Mouse (Mus musculus) heart, adult 11 months (tissue): ENCODE results near the gene Cdkal1.
A peak's percentile ranks its signal among the peaks of the same experiment; 100 is the strongest.

Experiments used
- DNase-seq: peaks from one replicate; pipeline ENCODE4 v3.0.0; 2022

Gene Cdkal1

DNA sequence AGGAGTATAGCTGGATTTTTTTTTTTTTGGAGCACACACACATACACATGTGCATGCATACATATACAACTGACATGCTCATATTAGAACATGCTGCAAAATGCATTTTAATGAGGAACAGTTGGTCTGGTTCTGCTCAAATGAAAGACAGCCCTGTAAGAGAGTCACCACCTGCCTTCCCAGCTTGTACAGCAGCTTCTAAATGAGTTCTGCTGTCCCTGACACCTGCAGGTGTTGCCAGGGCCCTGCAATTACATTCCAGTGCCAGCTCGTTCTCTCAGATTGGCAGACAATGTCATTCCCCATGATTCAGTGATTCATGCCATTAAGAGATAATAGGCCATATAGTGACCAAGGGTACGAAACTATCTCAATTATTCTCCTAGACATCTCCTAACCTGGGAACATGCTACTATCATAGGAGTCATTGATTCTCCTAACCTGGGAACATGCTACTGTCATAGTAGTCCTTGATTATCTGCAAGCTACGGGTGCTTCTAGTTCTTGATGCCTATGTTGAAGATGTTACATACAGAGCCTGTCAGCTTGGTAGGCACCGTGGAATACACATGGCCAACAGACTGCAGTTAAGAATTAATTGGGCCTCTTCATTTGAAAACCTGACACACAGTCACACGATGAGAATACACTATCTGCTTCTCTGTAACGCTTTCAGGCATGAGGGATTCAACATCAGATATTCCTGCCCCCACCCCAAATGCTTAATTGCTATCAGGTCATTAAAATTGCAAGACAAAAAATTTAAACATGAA lies 522.6 kb downstream of the Cdkal1 start:
- DNase-seq, result peak; percentile 83

DNA sequence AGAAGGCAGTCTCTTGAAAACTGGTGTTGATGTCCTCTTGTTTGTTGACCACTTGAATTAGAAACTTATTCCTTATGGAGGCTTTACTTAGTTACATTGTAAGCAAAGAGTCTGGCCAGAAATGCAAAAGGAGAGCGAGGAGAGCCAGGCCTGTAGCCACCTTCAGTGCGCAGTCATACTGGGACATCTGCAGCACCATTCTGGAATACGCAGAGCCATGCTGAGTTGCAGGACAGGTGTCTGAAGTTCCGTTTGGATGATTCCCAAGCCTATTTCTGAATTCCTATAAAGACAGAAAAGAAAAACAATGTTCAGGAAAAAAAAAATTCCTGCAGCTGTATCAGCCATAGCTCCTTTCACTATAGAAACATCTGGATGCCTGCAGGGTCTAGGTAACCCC lies 529.5 kb downstream of the Cdkal1 start:
- DNase-seq, result no peak

DNA sequence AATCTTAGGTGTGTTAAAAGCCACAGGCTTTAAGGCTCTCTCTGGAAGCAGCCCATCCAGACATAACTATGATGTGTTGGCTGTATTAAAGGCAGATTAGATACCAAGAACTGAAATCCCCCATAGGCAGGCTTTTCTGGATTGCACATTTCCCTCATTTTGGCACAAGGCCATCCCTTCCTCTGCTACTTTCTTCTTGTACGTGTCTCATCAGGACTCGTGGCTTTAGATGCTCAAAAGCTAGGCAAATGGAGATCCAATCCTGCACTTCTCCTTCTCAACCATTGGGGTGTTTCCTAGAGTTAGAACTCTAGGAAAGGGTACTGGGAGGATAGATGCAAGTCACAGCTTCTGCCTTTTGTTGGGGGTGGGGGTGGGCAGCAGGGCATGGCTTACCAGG lies 535.1 kb downstream of the Cdkal1 start:
- DNase-seq, result peak; percentile 63

- peak; percentile 27 for DNase-seq
These were observed 537.8 kb downstream of the Cdkal1 start for GRCm38 (mm10) chr13:29317703-29318102.

DNA sequence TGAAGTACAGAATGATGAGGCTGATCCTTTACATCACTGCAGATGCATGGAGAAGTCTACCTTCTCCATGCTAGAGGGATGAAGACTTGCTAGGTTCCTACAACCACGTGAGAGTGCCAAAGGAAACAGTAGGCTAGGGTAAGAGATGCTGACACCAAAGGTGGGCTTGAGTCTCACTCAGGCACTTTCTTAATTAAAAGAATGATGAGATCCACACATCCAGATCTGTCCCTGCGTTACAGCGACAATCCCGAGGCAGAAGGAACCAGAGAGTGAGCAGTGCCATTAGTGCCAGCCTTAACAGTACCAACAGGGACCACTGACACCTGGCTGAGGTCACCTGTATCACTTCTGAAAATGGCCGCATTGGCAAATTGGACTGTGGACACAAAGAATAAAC lies 539.2 kb downstream of the Cdkal1 start:
- peak; percentile 53 for DNase-seq

- DNase-seq, result peak; percentile 13
These were observed 543.4 kb downstream of the Cdkal1 start for GRCm38 (mm10) chr13:29312026-29312425.

DNA sequence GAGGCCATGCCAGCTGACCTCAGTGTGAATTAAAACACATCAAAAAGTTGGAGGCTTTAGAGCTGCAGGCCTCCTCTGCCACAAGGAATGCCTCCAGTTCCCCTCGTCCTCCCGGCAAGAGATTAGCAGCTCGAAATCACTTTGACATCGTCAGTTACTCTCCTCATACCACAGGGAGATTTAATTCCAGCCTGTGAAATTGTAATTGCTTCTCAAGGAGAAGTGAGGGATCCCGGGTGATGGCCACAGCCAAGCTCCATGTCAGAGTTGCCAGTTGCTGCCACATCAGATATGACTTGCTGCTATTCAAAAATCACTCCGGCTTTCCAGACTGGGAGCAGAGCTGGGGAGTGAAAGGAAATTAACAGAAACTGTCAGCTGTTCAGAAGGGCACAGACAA lies 548.1 kb downstream of the Cdkal1 start:
- DNase-seq, result peak; percentile 69

DNA sequence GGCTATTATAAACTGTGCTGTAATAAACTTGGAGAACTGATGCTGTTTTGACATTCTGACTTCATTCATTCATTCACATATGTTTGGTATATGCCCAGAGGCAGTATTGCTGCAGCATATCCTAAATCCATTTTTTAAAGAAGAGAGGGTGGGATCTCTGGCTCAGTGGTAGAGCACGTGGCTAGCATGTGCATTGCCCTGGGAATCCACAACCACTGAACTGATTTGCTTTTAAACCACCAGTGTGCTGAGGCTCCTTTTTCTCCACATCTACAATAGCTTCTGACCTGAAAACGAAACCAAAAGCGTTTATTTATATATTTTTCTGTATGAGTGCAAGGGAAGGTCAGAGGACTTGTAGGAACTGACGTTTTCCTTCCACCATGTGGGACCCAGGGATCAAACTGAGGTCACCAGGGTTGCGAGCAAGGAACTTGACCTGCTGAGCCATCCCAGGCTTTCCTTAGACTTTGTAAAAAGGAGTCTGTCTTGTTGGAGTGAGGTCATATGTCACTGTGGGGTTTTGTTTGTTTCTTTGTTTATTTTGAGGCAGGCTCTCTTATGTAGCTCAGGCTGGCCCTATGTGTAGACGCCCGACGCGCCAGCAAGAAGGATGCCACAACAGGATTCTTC lies 562.8 kb downstream of the Cdkal1 start:
- peak; percentile 65 for DNase-seq

- no peak for DNase-seq
These were observed 564.9 kb downstream of the Cdkal1 start for GRCm38 (mm10) chr13:29290569-29290968.

DNA sequence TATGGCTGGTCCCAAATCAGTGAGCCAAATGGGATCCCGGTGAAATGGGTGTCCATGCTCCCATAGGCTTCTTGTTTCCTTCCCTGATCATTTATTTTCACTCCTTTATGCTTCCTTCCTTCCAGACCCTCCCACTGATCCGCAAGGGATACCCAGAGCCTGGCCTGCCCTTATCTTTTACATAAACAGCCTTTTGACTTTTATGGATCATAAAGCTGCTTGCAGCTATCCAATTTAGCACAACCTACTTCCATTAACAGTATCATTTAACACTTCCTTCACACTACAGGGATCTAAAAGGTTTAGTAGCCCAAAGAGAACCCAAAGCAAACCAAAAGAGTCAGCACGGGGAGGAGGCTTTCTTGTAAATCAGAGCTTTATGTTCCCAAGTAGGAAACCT lies 570.4 kb downstream of the Cdkal1 start:
- DNase-seq, result no peak

- DNase-seq, result peak; percentile 92
These were observed 573.9 kb downstream of the Cdkal1 start for GRCm38 (mm10) chr13:29281556-29281955.

GRCm38 (mm10) chr13:29278156-29278555 lies 577.3 kb downstream of the Cdkal1 start:
- DNase-seq, result no peak

DNA sequence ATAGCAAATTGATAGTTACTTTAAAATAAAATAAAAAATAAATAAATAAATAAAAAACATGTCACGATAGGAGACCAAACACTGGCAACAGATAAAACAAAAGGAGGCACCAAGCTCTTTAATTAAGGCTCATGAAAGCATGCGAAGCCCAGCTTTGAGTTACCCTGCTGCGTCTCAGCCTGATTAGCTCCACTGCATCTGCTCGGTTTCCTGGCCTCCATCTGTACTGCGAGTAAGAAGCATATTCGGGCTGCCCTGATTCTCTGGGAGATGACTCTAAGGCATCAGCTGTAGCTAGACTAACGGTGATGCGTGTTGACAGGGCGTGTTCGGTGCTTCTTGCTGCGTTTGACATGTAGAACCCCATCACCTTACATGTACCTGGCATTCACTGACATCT lies 581.2 kb downstream of the Cdkal1 start:
- DNase-seq, result peak; percentile 18

- peak; percentile 49 for DNase-seq
These were observed 581.7 kb downstream of the Cdkal1 start for GRCm38 (mm10) chr13:29273693-29274221.

- peak; percentile 76 for DNase-seq
These were observed 584.0 kb downstream of the Cdkal1 start for GRCm38 (mm10) chr13:29271451-29271850.

DNA sequence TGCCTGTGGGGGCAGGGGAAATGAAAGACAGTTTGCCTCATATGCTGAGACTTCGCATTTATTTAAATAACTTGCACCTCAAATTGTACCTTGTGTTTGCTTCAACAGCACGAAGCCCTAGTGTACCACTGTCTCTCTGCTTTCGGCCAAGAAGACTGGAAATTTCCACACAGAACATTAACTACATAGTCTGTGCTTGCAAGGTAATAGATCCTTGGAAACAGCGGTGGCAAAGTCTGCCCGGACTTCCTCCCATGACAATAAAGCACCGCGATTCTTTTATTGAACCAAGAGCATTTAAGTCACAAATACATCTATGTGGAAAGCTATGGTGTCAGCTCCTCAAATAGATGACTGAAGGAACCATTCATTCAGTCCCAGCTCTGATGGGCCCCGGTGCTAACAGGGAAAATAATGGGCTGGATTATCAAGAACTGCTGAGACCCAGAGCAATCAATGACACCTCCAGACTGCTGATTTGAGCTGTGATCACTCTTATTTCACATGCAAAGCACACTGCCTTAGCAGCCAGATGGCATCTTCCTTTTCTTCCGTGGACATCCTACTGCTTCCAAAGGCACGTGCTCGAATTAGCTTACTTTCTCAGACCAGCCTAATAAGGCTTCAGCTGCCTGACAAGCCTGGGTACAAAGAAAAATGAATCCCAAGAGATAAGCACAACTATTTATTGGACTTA lies 591.3 kb downstream of the Cdkal1 start:
- peak; percentile 41 for DNase-seq

GRCm38 (mm10) chr13:29262164-29262563 lies 593.3 kb downstream of the Cdkal1 start:
- peak; percentile 66 for DNase-seq

GRCm38 (mm10) chr13:29248535-29248934 lies 606.9 kb downstream of the Cdkal1 start:
- no peak for DNase-seq

- DNase-seq, result peak; percentile 87
These were observed 607.7 kb downstream of the Cdkal1 start for GRCm38 (mm10) chr13:29247800-29248199.

GRCm38 (mm10) chr13:29235065-29235464 lies 620.4 kb downstream of the Cdkal1 start:
- no peak for DNase-seq

- DNase-seq, result no peak
These were observed 621.0 kb downstream of the Cdkal1 start for GRCm38 (mm10) chr13:29234442-29234841.

DNA sequence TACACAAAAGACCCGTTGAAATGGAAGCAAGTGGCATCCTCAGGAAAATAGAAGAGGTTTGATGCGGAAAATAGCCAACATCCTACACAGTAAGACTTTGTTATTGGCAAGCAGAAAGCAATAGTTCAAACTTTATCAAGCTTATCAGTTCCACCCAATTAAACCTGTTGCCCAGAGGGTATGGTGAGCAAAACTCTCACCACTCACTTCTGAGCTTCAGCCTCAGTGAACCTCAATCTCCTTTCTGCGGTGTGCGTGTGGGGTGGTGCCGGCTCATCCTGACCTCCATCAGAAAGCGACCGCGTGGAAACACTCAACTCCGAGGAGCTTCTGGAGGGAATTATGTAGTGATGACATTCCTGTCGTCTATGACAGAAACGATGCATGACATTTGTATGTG lies 621.5 kb downstream of the Cdkal1 start:
- DNase-seq, result no peak

DNA sequence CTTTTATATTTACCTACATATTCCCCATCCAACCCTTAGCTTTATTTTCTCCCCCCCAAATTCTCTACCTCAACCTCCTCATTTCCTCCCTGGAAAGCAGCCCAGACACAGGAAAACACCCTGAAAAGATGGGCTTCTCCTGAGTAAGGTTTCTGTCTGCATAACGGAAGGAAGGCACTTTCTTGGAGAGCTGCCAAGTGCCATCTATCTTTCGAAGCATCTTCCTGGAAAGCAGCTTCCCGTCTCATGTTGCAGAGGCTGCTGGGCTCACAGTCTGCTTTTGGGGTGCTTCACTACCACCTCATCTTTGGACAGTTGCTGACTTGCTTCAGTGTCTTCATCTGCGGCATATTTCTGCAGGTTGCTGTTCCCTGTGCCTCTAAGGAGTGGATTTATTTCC lies 622.8 kb downstream of the Cdkal1 start:
- no peak for DNase-seq

GRCm38 (mm10) chr13:29224815-29225214 lies 630.7 kb downstream of the Cdkal1 start:
- no peak for DNase-seq
